Comparison of ENCODE assay signal across 10 mouse cellular contexts in genomic region chr15:12490969-12491368, GRCm38 (mm10).
DNase-seq lines count a peak whose midpoint lies in the region; ATAC-seq and TF ChIP-seq lines count a peak whose summit lies in the region.
"Had no signal": no experiment of that assay in that cellular context is flagged by ENCODE, and none has a peak within 500 bp of the region (broad histone marks: within the 10 kb centered on the region; RNA-seq: fewer than 3 reads in every experiment).

No protein-coding gene starts in this region.

- H3K27ac ChIP-seq in lung, embryonic 14.5 days (ENCODE audit: low read depth): no peak overlapping the region
- H3K27ac ChIP-seq in small intestine, adult 2 months (ENCODE audit: insufficient read depth, low read depth, low read length): peak overlapping the region; percentile 33; the same call in 1 of the 2 replicates

- ATAC-seq in lung, embryonic 14.5 days (ENCODE audit: insufficient read depth): no peak
- ATAC-seq in erythroid progenitor cell, adult 5-6 weeks (replicated peaks; ENCODE audit: low FRiP score, poor library complexity, severe bottlenecking): no peak

- no peak overlapping the region for H3K4me2 ChIP-seq in lung, embryonic 14.5 days

- H3K9me3 ChIP-seq in lung, embryonic 14.5 days (ENCODE audit: low read depth, low read length): no peaks in the 10 kb centered on the region

- TF ChIP-seq POLR2A in brain, embryonic 14.5 days (IDR thresholded peaks at IDR 0.05; ENCODE audit: borderline replicate concordance, extremely low read depth, insufficient read depth, insufficient read length, poor library complexity, severe bottlenecking): no peak
- TF ChIP-seq POLR2A in small intestine, adult 2 months (IDR thresholded peaks at IDR 0.05; ENCODE audit: low read depth, low read length): no peak

- H3K27me3 ChIP-seq in lung, embryonic 14.5 days (ENCODE audit: insufficient read depth, low read length): no peaks in the 10 kb centered on the region
- H3K27me3 ChIP-seq in small intestine, adult 2 months (ENCODE audit: control insufficient read depth, insufficient read depth, low read length): no peaks in the 10 kb centered on the region; the same call in 1 of the 2 replicates
- H3K27me3 ChIP-seq: CH12.LX had no signal

- no peak for TF ChIP-seq CTCF in brain, embryonic 14.5 days (IDR thresholded peaks at IDR 0.05; ENCODE audit: borderline replicate concordance, extremely low read depth, insufficient read depth, insufficient read length)
- no peak for TF ChIP-seq CTCF in lung, embryonic 14.5 days (IDR thresholded peaks at IDR 0.05; ENCODE audit: low read depth)
- no peak for TF ChIP-seq CTCF in small intestine, adult 2 months (IDR thresholded peaks at IDR 0.05; ENCODE audit: extremely low read depth, insufficient read length, insufficient replicate concordance, low read depth, low read length)

- WGBS in lung, embryonic 14.5 days: 39% methylated on average over 3 of the region's 3 CpGs
- 52% methylated on average over 3 of the region's 3 CpGs for WGBS in small intestine, adult 2 months

- H3K4me3 ChIP-seq in lung, embryonic 14.5 days (ENCODE audit: low read depth, low read length): no peak overlapping the region
- H3K4me3 ChIP-seq in small intestine, adult 2 months (ENCODE audit: low read depth, low read length): no peak overlapping the region
- H3K4me3 ChIP-seq: myocyte had no signal

- H3K4me1 ChIP-seq in lung, embryonic 14.5 days (ENCODE audit: insufficient read depth): no peaks in the 10 kb centered on the region
- no peaks in the 10 kb centered on the region for H3K4me1 ChIP-seq in small intestine, adult 2 months (ENCODE audit: control insufficient read depth, insufficient read depth, insufficient read length, low read length)

- DNase-seq in gastrocnemius, adult 18-20 months (ENCODE audit: low spot score): peak; percentile 65
- no peak for DNase-seq in gastrocnemius, postnatal 10 days
- DNase-seq in brain, embryonic 14.5 days (ENCODE audit: low read depth): peak; percentile 75
- peak; percentile 82 to 86 for DNase-seq in heart, adult 9 months (ENCODE audit: low spot score in 2 of 2)
- peak; percentile 76 for DNase-seq in kidney, postnatal 10 days
- peak; percentile 41 for DNase-seq in lung, embryonic 14.5 days

- no peak overlapping the region for H3K9ac ChIP-seq in lung, embryonic 14.5 days

- H3K36me3 ChIP-seq in lung, embryonic 14.5 days (ENCODE audit: insufficient read depth): no peaks in the 10 kb centered on the region
- H3K36me3 ChIP-seq in small intestine, adult 2 months (ENCODE audit: control insufficient read depth, insufficient read depth, low read length): no peaks in the 10 kb centered on the region
